Mouse (Mus musculus) gastrocnemius, adult 8-10 months (tissue): ENCODE data around the gene Dctn1. TPM values are rescaled to one million over a fixed set of nuclear protein-coding genes. Genes with fewer than 3 reads are reported as not detected.
A peak's percentile ranks its signal among the peaks of the same experiment; 100 is the strongest.
"Not testable (repeated sequence)": the region's sequence is repeated elsewhere in the genome, so short reads cannot be mapped to it uniquely, and the experiment has no call there.

Experiments
- DNase-seq, 2 experiments: peaks; one replicate each; pipeline ENCODE4 v3.0.0; 2022; ENCODE audit warnings: low spot score in 2 of 2
- total RNA-seq, 4 experiments: library from RNA; stranded (reverse); gene quantifications; 2 replicates each; pipeline ENCODE4 v1.2.4; 2022

Gene Dctn1
- total RNA-seq, 4 experiments from 2014 or later: 117 to 131 (median 127) TPM

- no peak for DNase-seq
Observed at GRCm38 (mm10) chr6:83136291-83136880, 29.3 kb upstream of the Dctn1 start.

GRCm38 (mm10) chr6:83136881-83137575 is 28.7 kb upstream of the Dctn1 start:
- peak; percentile 59 to 74 for DNase-seq

- peak; percentile 87 to 89 for DNase-seq
Observed at GRCm38 (mm10) chr6:83137576-83137950, 28.2 kb upstream of the Dctn1 start.

GRCm38 (mm10) chr6:83138056-83138455 is 27.7 kb upstream of the Dctn1 start:
- DNase-seq: no peak

- no peak for DNase-seq
Observed at GRCm38 (mm10) chr6:83140044-83140443, 25.7 kb upstream of the Dctn1 start.

- DNase-seq: no peak
Observed at GRCm38 (mm10) chr6:83141636-83142035, 24.1 kb upstream of the Dctn1 start.

GRCm38 (mm10) chr6:83142211-83142731 is 23.4 kb upstream of the Dctn1 start:
- no peak for DNase-seq

- DNase-seq: no peak
Observed at GRCm38 (mm10) chr6:83142886-83143285, 22.8 kb upstream of the Dctn1 start.

GRCm38 (mm10) chr6:83145209-83145608 is 20.5 kb upstream of the Dctn1 start:
- no peak for DNase-seq

- DNase-seq: no peak
Observed at GRCm38 (mm10) chr6:83145805-83146204, 19.9 kb upstream of the Dctn1 start.

GRCm38 (mm10) chr6:83147280-83147679 is 18.4 kb upstream of the Dctn1 start:
- DNase-seq: no peak

GRCm38 (mm10) chr6:83151721-83152120 is 14.0 kb upstream of the Dctn1 start:
- DNase-seq: no peak

- no peak for DNase-seq
Observed at GRCm38 (mm10) chr6:83153038-83153437, 12.7 kb upstream of the Dctn1 start.

GRCm38 (mm10) chr6:83153485-83153884 is 12.2 kb upstream of the Dctn1 start:
- DNase-seq: no peak

GRCm38 (mm10) chr6:83155552-83156238 is 10.0 kb upstream of the Dctn1 start:
- no peak for DNase-seq

- DNase-seq: no peak
Observed at GRCm38 (mm10) chr6:83156259-83156684, 9.4 kb upstream of the Dctn1 start, which contains the start of the genes Wdr54 and 1700003E16Rik. Gene Wdr54 (minus strand): TSS chr6:83156397. Gene 1700003E16Rik (plus strand): TSS chr6:83156404.

GRCm38 (mm10) chr6:83159456-83159855 is 6.3 kb upstream of the Dctn1 start:
- DNase-seq: not testable (repeated sequence)

GRCm38 (mm10) chr6:83161442-83161841 is 4.3 kb upstream of the Dctn1 start:
- no peak for DNase-seq

- no peak for DNase-seq
Observed at GRCm38 (mm10) chr6:83161921-83162641, 3.6 kb upstream of the Dctn1 start.

- peak in 1 of 2 experiments; percentile 37 for DNase-seq
Observed at GRCm38 (mm10) chr6:83162701-83163100, 3.0 kb upstream of the Dctn1 start.

- DNase-seq: no peak
Observed at GRCm38 (mm10) chr6:83165026-83165606, 604 bp upstream of the Dctn1 start.
